Mouse (Mus musculus) urinary bladder, postnatal 36 days (tissue): ENCODE results near the gene Mcf2.
A peak's percentile ranks its signal among the peaks of the same experiment; 100 is the strongest.

Experiments
- DNase-seq, 2 experiments: peaks; one replicate each; pipeline ENCODE4 v3.0.0; 2022; ENCODE audit warnings: low spot score in 2 of 2, mixed read lengths in 1 of 2

The Mcf2 gene

GRCm38 (mm10) chrX:60178744-60179458, at the start of gene Mcf2:
Gene Mcf2 (minus strand): TSS chrX:60179089.
- DNase-seq, result peak in 1 of 2 experiments; percentile 5

GRCm38 (mm10) chrX:60187726-60188125, 8.8 kb upstream of the Mcf2 start:
- DNase-seq, result no peak

GRCm38 (mm10) chrX:60182611-60183010, 3.7 kb upstream of the Mcf2 start:
- DNase-seq, result no peak

DNA sequence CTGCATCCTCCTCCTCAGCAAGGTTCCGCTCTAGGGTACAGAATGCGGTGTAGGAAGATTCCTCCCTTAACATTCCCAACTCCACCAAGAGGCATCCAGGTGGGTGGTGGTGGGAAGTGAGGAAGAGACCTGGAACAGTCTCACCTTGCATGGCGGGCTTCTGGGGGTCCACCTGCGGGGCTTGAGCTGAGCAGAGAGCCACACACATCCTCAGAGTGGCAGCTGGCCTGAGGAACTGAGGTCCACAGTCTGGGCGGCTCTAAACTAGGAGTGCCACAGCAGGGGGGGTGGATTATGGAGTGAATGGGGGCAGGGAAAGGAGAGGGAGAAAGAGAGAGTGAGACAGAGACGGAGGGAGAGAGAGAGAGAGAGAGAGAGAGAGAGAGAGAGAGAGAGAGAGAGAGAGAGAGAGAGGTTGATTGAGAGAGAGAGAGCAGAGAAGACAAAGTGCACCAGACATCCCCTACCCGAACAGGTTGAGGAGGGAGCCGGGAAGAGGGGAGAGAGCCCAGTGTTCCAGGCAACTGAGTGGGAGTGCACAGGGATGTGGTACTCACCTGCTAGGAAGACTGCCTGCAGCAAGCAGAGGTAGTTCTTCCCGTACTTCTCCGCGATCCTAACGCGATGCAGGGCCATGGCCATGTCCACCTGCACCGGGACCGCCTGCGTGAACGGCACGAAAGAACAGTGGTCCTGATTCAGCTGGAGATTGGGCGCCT, 705 bp downstream of the Mcf2 start:
- DNase-seq, result no peak

DNA sequence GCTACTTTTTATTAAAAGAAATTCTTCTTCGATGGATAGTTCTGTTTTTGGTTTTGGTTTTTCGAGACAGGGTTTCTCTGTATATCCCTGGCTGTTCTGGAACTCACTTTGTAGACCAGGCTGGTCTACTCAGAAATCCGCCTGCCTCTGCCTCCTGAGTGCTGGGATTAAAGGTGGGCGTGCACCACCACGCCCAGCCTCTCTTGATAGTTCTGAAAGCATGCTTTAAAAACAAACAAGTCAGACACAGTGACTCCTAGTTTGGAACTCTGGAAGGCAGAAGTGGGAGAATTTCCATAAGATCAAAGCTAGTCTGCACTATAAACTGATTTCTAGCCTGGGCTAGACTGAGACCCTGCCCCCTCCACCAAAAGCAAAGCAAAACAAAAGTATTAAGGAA, 8.8 kb downstream of the Mcf2 start:
- DNase-seq, result no peak

- DNase-seq, result no peak
Measured at GRCm38 (mm10) chrX:60169511-60169910, 9.4 kb downstream of the Mcf2 start.

- DNase-seq, result no peak
Measured at GRCm38 (mm10) chrX:60168796-60169195, 10.1 kb downstream of the Mcf2 start.

- DNase-seq, result no peak
Measured at GRCm38 (mm10) chrX:60147268-60147974, 31.5 kb downstream of the Mcf2 start.

DNA sequence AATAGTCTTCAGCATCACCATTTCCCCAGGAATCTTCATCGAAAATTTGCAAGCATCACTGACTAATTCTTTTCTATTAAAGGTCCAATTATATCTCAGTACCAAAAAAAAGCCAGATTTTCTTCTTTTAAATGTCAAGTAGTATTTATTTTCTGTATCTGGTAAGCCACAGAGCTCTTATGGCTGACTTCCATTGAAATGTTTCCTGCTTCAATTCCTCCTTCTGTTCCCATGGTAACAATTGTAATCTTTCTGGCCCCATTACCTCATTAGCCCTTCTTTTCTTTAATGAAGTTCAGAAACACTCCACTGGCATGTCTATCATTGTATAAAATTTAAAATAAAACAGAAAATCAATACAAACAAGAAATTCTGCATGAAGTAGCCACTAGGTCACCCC, 103.5 kb downstream of the Mcf2 start:
- no peak for DNase-seq

DNA sequence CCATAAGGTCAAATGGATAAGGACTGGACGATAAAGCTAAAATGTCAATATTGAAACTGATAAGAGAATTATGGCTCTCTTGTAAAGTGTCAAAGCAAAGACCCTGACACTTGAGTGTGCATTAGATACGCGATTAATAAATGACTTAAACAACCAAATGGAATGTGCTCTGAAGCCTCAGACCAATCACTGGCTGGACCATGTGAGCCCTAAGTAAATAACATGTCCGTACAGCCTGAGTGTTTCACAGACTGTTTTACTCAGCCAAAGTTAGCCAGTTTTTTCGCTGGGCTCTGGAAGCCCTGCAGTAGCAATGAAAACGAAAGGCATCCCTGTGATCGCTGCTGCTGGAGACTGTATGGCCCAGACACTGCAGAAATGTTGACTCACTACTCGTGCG, 123.7 kb downstream of the Mcf2 start:
- no peak for DNase-seq

DNA sequence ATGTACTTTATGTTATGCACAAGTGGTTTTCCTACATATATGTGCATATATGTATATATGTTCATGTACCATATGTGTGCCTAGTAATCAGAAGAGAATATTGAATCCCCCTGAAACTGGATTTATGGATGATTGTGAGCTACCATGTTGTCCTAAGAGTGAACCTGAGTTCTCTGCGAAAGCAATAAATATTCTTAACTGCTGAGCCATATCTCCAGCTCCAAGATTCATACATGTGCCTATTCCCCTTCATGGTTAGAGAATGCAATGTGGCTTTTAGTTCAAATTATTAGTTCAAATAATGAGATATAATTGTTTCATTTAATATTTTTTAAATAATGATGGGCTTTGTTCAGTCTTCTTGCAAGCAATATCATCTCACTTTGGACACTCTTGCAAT, 124.1 kb downstream of the Mcf2 start:
- no peak for DNase-seq

GRCm38 (mm10) chrX:60026654-60027053, 152.2 kb downstream of the Mcf2 start:
- no peak for DNase-seq

- no peak for DNase-seq
Measured at GRCm38 (mm10) chrX:60021595-60021994, 157.3 kb downstream of the Mcf2 start.

DNA sequence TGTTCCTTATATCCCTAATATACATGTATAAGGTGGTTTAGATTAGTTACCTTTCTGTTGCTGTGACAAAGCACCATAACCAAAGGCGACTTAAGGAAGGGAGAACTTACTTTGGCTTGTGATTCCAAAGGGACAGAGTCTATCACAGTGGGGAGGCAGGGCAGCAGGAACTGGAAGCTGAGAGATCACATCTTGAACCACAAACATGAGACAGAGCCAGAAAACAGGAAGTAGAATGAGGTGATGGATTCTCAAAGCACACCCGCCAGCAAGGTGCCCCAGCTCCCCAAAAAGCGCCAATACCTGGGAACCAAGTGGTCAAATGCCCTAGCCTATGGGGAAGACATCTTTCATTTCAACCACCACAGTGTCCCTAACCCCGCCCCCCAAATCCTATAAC, 157.9 kb downstream of the Mcf2 start:
- DNase-seq, result no peak

DNA sequence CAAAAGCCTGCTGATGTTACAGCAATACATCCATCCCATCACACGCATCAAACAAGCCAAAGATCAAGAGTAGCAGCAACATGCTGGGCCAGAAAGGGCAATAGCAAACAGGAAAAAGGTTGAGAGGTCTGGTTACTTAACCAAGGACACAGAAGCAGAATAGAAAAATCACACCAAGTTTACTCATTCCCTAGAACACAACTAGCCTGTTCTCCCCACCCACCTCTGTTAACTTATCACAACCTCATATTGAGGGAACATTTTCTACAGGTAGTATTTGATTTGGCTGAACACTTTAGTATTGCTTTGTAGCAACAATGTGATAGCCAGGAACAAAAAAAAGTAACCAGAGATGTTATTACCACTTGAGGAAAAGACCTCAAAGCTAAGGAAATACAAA, 164.3 kb downstream of the Mcf2 start:
- DNase-seq, result no peak

DNA sequence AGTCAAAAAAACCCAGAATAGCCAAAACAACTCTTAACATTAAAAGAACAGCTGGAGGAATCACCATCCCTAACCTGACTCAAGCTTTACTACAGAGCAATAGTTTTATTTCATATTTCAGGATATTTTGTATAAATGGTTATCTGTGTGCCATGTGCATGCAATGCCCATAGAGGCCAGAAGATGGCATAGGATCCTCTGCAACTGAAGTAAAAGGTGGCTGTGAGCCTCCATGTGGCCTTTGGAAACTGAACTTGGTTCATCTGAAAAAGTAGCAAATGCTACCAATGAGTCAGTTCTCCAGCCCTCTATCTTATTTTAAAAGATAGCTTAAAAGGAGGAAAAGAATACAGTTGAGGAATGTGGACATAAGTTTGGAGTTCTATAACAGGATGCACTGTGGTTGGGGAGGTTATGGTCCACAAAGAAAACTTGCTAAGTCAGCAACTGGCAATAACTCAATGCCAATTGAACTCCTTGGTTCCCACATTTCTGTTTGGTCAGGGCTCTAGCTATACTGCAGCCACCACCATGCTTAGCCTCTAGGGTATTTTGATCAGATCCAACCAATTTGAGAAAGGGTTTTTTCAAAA, 165.7 kb downstream of the Mcf2 start:
- peak in 1 of 2 experiments; percentile 10 for DNase-seq
